Mouse (Mus musculus) 3134 (cell line): ENCODE results near the gene Dpf3.

Experiments
- DNase-seq: peaks from one replicate; pipeline ENCODE4 v3.0.0-alpha.2; 2011; ENCODE audit warnings: low spot score; ENCODE audit not compliant: insufficient read length; ENCODE audit errors: extremely low read depth

Gene Dpf3

DNA sequence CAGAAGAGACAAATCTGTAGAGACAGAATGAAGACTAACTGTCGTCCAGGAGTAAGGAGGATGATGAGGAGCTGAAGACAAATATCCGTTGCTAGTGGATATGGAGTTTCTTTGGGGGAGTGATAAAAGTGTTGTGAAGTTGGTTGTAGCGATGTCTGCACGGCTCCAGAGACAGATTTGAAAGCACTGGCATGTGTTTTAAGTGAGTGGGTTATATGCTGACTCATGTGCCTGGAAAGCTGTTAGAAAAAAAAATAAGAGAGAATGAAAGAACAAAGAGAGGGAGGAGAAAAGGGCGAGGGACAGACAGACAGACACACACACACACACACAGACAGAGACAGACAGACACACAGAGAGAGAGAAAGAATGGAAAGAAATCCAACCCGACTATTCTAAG lies 319.2 kb downstream of the Dpf3 start:
- DNase-seq, result no peak

DNA sequence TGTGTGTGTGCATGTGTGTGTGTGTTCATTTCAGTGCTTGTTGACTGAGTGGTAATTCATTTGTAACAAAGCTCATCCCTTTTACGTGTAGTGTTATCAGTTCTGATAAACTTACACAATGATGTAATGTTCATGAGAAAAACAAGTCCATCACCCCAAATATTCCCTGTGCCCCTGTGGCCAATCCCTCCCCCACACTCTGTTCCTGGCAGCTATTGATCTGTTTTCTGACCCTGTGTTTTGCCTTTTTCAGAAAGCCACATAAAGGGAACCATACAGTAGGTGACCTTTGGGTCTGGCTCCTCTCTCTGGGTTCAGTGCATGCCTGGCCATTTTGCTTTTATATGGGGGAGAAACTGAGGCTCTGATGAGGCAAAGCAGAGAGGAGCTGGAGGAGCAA lies 322.5 kb downstream of the Dpf3 start:
- DNase-seq, result no peak
